Mouse (Mus musculus) Patski (cell line): ENCODE results near the gene Sec24a. TPM values are rescaled to one million over a fixed set of nuclear protein-coding genes. Genes with fewer than 3 reads are reported as not detected.
A peak's percentile ranks its signal among the peaks of the same experiment; 100 is the strongest.

Source experiments
- ATAC-seq: fragments of 100-300 bp; one replicate; pipeline ENCODE4 v1.8.0; 2021
- CTCF ChIA-PET: fragments of 350-600 bp; sonication (Branson Sonifier 250); formaldehyde crosslinking; loops from one replicate; lab custom pipeline; 2022; ENCODE audit warnings: inconsistent platforms; lab: Charles Lee
- POLR2A ChIA-PET: fragments of 350-600 bp; sonication (Branson Sonifier 250); formaldehyde crosslinking; loops from one replicate; lab custom pipeline; 2022; ENCODE audit warnings: antibody characterized with exemption, inconsistent platforms; lab: Charles Lee
- DNase-seq: peaks from one replicate; pipeline ENCODE4 v3.0.0-alpha.2; 2011; ENCODE audit warnings: low read depth, low spot score
- H3K27me3 ChIP-seq: fragments of 371-371 bp; one replicate; pipeline ENCODE4 v1.5.1; 2021
- CTCF ChIP-seq: fragments of 100-300 bp; IDR thresholded peaks from one replicate; pipeline ENCODE4 v1.5.1; 2021
- in situ Hi-C: fragments of 300-500 bp; cut with MboI; formaldehyde crosslinking; loops from 3 replicates; pipeline ENCODE4 v1.11.1; 2018; ENCODE audit warnings: low pct_unique_long_range_greater_than_20kb, mixed read lengths
- polyA plus RNA-seq: library from polyadenylated mRNA; unstranded; gene quantifications from one replicate; pipeline ENCODE4 v1.2.3, GENCODE M21; 2021

The Sec24a gene
- polyA plus RNA-seq, 1 experiment from 2014 or later = 18.8 TPM

GRCm38 (mm10) chr11:51785926-51786325 is 22.5 kb upstream of the Sec24a start:
- no peak for ATAC-seq
- DNase-seq = no peak
- in situ Hi-C loops = loop anchor here (5.0 kb wide), 1 partner anchor 169 kb away; the partner anchor contains the start of gene Nhp2
- TF ChIP-seq CTCF = peak; percentile 84
- no peaks in the 10 kb centered on the region for H3K27me3 ChIP-seq
- CTCF ChIA-PET = interaction anchor here (0.9 to 2.0 kb wide), 6 partner anchors 9 to 97 kb away, joined by 3 to 7 read pairs (median 4); partner anchors contain the start of gene 0610009B22Rik
- POLR2A ChIA-PET = interaction anchor here (0.7 kb wide), 1 partner anchor 12 kb away, joined by 3 read pairs; no protein-coding TSS in a partner anchor

DNA sequence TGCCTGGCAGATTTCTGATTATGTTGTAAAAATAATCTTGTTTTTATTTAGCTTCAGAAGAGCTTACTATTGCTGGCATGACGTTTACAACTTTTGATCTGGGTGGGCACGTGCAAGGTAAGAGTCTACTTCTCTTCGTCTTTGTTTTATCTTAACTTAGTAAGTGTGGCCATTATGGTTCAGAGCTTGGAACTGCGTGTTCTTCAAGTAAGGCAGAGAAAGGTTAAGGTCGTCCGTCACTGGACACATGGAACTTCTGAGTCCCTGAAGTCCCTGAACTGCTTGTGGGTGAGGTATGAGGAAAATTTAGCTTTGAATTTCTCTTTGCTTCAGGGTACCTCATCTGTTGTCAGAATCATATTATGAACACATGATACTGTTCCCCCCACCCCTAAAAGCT is 19.3 kb upstream of the Sec24a start:
- DNase-seq (no peak), ATAC-seq (no peak)
- in situ Hi-C loops = no loop called here
- POLR2A ChIA-PET = no interaction called here
- CTCF ChIA-PET = interaction anchor here (0.8 to 1.1 kb wide), 2 partner anchors 19 to 35 kb away, joined by 3 to 4 read pairs; partner anchors contain the start of genes Sar1b and Sec24a
- no peaks in the 10 kb centered on the region for H3K27me3 ChIP-seq
- no peak for TF ChIP-seq CTCF

DNA sequence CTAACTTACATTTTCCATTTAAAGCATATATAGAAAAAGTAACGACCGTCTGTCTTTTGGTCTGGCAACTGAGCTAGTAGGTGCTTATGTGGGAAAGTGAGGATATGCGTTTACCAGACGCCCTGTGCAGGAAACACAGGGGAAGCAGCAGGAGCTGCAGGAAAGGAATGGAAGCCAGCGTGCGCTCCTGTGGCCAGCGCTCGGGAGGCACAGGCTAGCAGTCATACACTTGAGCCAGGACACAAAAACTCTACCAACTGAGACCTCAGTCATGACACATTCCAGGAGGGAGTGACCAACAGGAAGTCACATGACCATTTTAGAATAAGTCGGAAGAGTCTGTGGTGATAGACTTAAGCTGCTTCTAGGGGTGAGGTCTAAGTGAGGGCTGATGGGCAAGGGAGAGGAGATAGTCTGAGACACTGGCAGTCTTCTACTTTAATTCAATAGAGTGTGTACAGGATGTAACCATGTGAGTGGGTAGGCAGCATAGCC is 17.4 kb upstream of the Sec24a start:
- POLR2A ChIA-PET = no interaction called here
- DNase-seq = no peak
- CTCF ChIA-PET = interaction anchor here (2.6 kb wide), 1 partner anchor 14 kb away, joined by 9 read pairs; no protein-coding TSS in a partner anchor
- no peak for TF ChIP-seq CTCF
- in situ Hi-C loops = no loop called here
- no peaks in the 10 kb centered on the region for H3K27me3 ChIP-seq
- ATAC-seq = no peak

DNA sequence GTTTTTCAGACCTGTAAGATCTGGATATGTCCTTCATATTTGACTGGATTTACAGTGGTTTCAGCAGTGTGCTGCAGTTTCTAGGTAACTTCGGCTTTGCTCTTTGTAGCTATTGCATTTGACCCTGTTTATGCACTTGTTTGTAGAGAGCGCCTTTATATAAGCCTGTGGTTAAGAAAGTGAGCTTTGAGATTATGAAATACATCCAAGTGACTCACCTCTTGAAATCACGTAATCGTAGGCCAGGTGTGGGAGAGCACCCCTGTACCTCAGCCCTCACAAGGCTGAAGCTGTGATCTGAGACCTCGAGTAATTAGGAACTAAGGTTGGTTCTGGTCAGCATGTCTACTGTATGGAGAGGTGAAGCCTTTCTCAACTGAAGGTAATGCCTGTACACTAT is 14.0 kb upstream of the Sec24a start:
- CTCF ChIA-PET = interaction anchor here (1.8 kb wide), 1 partner anchor 8 kb away, joined by 5 read pairs; no protein-coding TSS in a partner anchor

DNA sequence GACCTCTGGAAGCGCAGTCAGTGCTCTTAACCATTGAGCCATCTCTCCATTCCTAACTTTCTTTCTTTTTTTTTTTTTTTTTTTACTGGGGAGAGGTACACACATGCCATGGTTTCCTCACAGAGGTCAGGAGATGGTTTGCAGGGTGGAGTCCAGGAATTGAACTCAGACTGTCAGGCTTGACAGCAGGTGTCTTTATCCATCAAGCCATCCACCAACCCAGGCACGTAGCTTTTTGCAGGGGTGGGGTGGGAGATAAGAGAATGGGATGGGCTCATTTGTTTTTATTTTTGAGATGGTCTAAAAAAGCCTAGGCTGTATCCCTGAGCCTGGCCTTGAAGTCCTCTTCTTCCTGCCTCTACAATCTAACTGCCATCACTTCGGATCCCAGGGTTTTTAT is 12.1 kb upstream of the Sec24a start:
- no peak for DNase-seq
- in situ Hi-C loops = no loop called here
- ATAC-seq = no peak
- CTCF ChIA-PET = interaction anchor here (1.3 kb wide), 1 partner anchor 21 kb away, joined by 3 read pairs; no protein-coding TSS in a partner anchor
- no peak for TF ChIP-seq CTCF
- POLR2A ChIA-PET = interaction anchor here (0.7 kb wide), 1 partner anchor 10 kb away, joined by 3 read pairs; no protein-coding TSS in a partner anchor
- no peaks in the 10 kb centered on the region for H3K27me3 ChIP-seq

More for the DNA sequence above, 14.0 kb upstream of the Sec24a start:
- POLR2A ChIA-PET = interaction anchor here (0.6 to 0.9 kb wide), 3 partner anchors 21 to 156 kb away, joined by 3 read pairs; no protein-coding TSS in a partner anchor
- ATAC-seq (no peak), DNase-seq (no peak)
- in situ Hi-C loops = no loop called here
- no peak for TF ChIP-seq CTCF
- no peaks in the 10 kb centered on the region for H3K27me3 ChIP-seq

DNA sequence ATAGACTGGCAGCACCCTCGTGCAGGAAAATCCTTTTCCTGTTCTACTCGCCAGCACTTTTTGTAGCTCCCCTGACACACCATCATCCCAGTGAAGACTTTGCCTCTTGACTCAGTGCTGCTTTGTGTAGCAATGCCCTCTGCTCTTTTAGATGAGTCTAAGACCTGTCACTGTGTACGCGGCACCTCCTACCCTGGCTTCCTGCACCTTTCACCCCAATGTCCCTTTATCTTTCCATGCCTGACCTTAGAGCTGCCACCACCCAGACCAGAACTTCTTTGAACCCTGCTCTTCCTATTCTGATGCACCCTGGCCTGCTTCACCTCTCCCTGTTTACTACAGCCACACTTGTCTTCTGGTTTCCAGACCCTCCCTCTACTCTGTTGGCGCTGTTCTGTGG is 4.9 kb upstream of the Sec24a start:
- no peak for DNase-seq
- in situ Hi-C loops = no loop called here
- no peak for ATAC-seq
- CTCF ChIA-PET = interaction anchor here (1.2 kb wide), 1 partner anchor 49 kb away, joined by 3 read pairs; no protein-coding TSS in a partner anchor
- H3K27me3 ChIP-seq = no peaks in the 10 kb centered on the region
- POLR2A ChIA-PET = interaction anchor here (0.9 kb wide), 1 partner anchor 12 kb away, joined by 3 read pairs; no protein-coding TSS in a partner anchor
- TF ChIP-seq CTCF = no peak

- in situ Hi-C loops = no loop called here
- no peak for TF ChIP-seq CTCF
- no peak for ATAC-seq
- no peak for DNase-seq
- POLR2A ChIA-PET = interaction anchor here (0.6 to 1.0 kb wide), 3 partner anchors 11 to 170 kb away, joined by 3 read pairs; no protein-coding TSS in a partner anchor
- CTCF ChIA-PET = interaction anchor here (1.0 to 2.0 kb wide), 2 partner anchors 12 to 18 kb away, joined by 3 to 9 read pairs; no protein-coding TSS in a partner anchor
- no peaks in the 10 kb centered on the region for H3K27me3 ChIP-seq
Observed at GRCm38 (mm10) chr11:51767579-51768220, 4.3 kb upstream of the Sec24a start.

DNA sequence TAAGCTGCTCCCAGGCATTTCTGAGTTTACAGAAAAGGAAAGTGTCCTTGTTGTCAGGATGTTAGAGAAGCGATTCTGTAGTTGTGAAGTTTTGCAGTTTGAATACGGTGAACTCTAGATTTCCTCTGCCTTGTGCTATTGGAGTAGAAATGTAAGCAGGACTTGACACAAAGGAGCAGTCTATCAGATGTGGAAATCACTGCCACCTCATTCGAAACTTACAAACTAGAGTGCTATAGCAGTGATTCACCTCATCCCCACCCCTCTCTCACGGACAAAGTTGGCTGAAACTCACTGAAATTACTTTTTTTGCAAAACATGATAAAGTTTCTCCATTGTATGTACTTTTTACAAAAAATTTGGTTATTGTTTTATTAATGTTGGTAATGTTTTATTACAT is 1.4 kb upstream of the Sec24a start:
- POLR2A ChIA-PET = no interaction called here
- DNase-seq (no peak), ATAC-seq (no peak)
- in situ Hi-C loops = no loop called here
- H3K27me3 ChIP-seq = no peaks in the 10 kb centered on the region
- CTCF ChIA-PET = no interaction called here
- TF ChIP-seq CTCF = no peak

DNA sequence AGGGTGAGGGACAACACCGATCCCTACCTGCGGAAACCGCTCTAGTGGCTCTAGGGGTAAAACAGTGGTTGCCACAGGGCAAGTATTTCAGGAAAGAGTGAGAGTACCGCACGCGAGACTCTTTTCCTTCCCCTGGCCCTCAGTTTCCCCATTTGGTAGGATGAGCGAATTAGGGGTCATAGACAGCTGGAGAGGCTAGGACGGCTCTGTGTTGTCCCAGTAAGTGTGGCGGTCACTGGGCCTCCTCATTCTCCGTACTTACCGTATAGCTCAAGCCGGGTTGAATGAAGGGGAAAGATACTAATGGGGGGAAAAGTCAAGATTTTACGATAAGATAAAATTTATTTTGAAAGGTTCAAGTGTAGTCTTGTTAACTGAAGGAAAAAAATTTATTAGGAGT is 521 bp upstream of the Sec24a start:
- no peak for ATAC-seq
- TF ChIP-seq CTCF = no peak
- no peak for DNase-seq
- H3K27me3 ChIP-seq = no peaks in the 10 kb centered on the region
- ChIA-PET POLR2A (interaction anchor here (0.6 kb wide), 1 partner anchor 38 kb away, joined by 5 read pairs; no protein-coding TSS in a partner anchor), CTCF (interaction anchor here (1.1 kb wide), 1 partner anchor 18 kb away, joined by 4 read pairs; no protein-coding TSS in a partner anchor)
- in situ Hi-C loops = no loop called here

- ATAC-seq (no peak), DNase-seq (no peak)
- no peak for TF ChIP-seq CTCF
- H3K27me3 ChIP-seq = no peaks in the 10 kb centered on the region
- ChIA-PET POLR2A (no interaction called here), CTCF (no interaction called here)
- in situ Hi-C loops = no loop called here
Observed at GRCm38 (mm10) chr11:51761241-51761640, 2.2 kb downstream of the Sec24a start.
